Mouse (Mus musculus): ENCODE results near the gene Olfr354.

Olfr354 gene

GRCm38 (mm10) chr2:36905380-36905779 lies at the start of gene Olfr354:
Olfr354 (plus strand) TSS chr2:36905680.
- DNase-seq (ENCODE audit: low spot score): no peak

- DNase-seq (ENCODE audit: low spot score): no peak
Observed at GRCm38 (mm10) chr2:36862560-36862959, 42.9 kb upstream of the Olfr354 start, which contains the start of gene Olfr351. Olfr351 (minus strand) TSS chr2:36862660.

DNA sequence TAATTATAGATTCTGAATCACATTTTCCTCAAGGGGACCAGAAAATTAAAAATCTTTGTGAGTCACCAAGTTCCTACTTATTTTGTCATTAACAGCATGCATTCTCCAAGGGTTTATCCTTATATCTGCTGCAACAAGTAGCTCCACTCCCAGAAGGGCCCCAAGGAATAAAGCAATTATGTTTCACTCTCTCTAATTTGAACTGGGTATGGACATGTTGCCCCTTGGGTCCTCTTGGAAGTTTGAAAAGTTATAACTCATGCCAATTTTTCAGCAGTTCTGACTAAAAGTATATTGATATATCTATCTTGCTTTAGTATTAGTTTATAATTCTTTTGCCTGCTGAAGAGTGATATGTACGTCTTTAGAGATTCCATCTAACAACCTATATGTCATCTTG lies 37.3 kb upstream of the Olfr354 start, which contains the start of gene Olfr352:
Olfr352 (plus strand) TSS at position 301 of the 400 bp plus-strand sequence.
- DNase-seq (ENCODE audit: low spot score): no peak

DNA sequence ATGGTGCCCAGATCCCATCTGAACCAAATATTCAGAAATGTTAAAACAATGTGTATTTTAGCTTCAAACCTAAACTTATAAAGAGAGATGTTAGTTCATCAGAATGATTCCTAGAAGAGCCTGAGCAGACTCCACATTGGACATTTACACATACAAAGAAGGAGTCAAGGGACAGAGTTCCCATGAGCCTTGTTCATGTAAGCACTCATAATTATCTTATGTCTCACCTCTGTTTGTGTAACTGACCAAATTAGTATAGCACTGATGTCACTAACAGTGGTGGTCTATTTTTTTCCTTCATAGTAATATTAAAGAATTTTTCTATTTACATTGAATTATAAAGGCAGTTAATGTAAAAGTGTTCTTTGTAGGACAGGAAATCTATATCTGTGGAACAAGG lies 12.6 kb upstream of the Olfr354 start, which contains the start of gene Olfr353:
Olfr353 (minus strand) TSS at position 101 of the 400 bp plus-strand sequence.
- DNase-seq (ENCODE audit: low spot score): no peak

GRCm38 (mm10) chr2:36897114-36897513 lies 8.4 kb upstream of the Olfr354 start:
- no peak for DNase-seq (ENCODE audit: low spot score)

DNA sequence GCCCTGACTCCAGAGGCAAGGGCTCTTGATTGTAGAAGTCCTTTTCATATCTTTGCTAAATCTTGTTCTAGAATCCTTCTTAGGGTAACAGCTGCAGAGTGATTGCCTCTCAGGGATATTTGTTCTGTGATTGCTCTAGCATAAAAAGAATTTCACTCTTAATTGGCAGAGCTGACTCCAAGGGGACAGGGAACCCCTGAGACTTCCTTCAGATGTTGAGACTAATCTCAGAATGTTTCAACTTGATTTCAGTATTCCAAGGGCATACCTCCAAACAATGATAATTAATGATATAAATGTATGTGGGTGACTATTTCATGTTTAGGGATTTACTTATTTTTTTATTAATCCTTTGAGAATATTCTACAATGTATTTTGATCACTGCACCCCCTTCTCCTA lies 23.3 kb downstream of the Olfr354 start, which contains the start of gene Olfr355:
Olfr355 (minus strand) TSS at position 101 of the 400 bp plus-strand sequence.
- no peak for DNase-seq (ENCODE audit: low spot score)

GRCm38 (mm10) chr2:36936821-36937220 lies 31.3 kb downstream of the Olfr354 start, which contains the start of gene Olfr356:
Olfr356 (plus strand) TSS chr2:36937121.
- DNase-seq (ENCODE audit: low spot score): no peak
